Mouse (Mus musculus): Measurements from ENCODE around the gene Chil1.

The Chil1 gene

DNA sequence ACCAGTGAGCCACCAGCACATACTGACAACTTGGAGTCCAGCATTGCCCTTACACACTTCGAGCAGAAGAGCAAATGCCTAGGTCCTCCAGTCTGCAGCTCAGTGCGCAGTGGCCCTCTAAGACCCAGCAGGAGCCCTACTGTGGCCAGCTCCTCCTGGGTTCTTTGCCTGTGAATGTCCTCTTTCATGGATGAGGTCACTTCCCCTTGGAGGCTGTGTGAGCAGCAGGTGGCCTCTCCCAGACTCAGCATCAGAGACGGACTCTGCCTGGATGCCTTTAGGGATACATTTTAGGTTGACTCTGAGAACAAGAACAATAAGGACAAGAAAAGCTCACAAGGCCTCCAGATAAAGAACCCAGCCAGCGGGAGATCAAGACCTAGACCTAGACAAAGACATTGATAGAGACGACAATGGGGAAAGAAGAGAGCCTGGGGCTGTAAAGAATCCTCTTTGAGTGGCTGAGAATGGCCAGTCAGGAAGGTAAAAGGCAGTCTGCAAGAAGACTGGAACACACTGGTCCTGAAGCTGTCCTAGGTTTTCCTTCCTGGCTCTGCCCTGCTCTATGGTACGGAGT lies 28.3 kb downstream of the Chil1 start:
- DNase-seq, result no peak

DNA sequence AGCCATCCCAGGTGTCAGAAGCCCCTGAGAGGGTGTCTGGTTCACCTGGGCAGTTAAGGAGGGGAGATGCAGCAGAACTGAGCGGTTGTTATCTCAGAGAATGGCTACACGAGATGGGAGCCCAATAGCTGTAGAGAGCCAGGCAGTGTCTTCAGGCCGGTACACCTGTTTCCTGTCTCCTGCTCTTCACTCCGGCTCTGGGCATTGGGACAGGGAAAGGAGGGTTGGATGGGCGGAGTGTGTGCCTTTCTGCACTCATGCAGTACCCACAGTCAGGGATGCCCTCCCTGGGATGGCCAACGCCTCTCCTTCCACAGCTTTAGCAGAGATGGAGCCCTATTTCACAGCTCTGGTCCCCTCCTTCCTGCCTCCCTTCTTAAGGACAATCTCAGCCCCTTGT lies 29.1 kb downstream of the Chil1 start:
- DNase-seq, result no peak

DNA sequence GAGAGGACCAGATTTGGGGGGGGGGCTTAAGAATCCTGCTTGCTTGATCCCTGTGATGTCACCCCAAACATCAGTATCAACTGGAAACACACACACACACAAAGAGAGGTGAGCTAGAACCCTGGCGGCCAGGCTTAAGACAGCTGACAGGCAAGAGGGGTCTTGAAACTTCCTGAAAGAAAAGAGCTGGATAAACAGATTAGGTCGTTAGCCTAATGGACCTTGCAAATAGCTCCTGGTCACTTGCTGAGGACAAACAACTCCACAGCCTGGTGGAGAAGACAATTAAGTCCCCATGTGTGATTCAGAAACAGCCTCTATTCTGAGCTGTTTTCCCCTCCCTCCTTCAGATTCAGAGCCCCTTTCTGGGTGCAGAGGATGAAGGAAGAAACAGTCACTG lies 29.7 kb downstream of the Chil1 start:
- no peak for DNase-seq

DNA sequence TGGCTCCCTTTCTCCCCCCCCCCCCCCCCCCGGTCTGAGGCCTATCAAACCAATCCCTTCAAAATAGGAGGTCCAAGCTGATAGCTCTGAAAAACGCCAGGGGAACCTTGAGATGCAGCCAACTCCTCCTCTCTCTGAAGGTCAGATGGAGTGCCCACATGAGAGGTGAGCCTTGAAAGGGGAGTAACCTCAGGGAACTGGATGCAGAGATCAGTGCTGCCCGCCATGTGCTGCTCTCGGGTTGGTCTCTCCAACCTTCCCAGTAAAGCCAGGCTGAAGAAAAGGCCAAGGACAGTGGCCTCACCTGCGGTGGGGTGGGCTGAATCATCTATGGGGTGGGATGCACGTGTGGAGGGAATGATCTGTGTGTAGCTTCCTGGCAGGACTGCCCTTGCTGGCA lies 30.4 kb downstream of the Chil1 start:
- no peak for DNase-seq

DNA sequence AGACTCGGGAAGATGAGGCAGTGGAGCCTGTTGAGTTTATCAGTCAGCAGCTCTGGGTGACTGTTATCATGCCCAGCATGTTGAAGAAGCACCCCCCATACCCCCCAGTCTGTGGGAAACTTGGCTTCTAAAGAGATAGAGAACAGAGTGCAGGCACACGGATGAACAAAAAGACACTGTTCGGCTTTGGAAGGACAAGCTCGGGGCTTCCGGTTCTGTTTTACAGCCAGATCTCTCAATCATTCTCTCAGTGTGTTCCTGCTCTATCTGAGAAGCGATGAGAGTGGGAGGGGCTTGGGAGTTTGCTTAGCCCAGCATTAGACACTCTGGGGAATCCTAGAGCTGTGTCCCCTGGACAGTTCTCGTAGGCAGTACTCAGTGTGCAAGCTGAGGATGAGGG lies 31.4 kb downstream of the Chil1 start:
- DNase-seq, result no peak

DNA sequence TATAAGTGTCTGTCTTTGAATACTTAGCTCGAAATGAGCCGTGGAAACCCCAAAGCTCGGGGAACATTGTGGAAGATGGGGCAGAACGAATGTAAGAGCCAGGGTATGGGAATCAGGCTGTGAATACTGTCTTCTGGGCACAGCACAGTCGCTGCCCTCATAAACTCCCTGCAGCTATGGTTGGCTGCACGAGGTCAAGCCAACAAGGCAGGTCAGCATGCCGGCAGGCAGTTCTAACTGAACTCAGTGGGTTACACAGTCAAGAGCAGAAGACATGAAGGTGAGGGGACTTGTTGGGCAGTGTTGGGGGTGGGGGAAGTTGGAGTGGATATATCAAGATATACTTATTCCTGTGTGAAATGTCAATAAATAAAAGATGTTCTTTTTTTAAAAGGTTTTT lies 33.1 kb downstream of the Chil1 start:
- no peak for DNase-seq

DNA sequence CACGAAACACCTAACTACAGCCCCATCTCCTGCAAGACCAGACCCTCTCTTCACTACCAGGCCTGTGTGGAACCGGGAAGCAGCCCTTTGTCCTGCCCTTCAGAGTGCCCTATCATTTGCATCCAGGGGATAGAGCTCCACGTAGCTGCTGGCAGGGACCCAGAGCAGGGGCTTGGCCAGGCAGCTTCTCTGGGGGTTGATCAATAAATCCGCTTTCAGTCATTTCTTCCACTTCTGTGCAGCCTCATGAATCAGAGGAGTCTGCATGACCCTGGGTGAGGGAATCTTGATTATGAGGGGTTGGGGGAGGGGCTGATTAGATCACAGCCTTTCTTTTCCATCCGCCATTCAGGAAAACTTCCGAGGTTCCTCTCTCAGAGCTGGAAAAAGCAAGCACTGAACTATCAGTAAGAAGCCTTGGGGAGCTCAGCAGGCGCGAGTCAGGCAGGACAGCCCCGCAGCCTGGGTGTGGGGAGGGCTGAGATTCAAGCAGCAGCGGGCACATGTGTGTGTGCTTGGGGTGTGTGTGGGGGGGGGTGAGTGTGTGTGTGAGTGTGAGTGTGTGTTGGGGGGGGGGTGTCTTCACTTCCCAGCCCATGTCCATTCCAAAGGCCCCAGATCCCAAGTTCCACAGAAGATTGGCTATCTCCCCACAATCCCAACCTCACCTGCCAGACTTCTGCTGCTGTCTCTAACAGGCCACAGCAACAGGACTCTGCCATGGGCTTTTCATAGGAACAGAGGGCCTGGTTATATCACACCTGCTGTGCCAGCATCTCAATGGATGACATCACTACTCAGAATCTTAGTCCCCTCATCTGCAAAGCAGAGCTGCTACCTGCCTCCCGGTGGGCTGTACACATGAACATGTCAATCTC lies 34.0 kb downstream of the Chil1 start:
- no peak for DNase-seq

DNA sequence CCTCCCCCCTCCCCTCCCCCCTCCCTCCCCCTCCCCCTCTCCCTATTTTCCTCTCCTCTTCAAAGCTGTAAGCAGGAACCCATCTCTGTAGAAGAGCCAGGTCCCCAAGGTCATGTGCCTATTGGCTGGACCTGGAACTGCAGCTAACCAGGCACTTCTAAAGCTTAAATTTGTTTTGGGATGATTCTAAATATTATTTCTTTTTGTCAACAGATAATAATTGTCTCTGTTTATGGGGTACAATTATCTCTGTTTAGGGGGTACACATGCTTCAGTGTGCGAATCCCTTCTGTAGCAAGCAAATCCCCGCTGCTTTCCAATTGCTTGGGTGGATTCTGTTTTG lies 34.6 kb downstream of the Chil1 start:
- no peak for DNase-seq

DNA sequence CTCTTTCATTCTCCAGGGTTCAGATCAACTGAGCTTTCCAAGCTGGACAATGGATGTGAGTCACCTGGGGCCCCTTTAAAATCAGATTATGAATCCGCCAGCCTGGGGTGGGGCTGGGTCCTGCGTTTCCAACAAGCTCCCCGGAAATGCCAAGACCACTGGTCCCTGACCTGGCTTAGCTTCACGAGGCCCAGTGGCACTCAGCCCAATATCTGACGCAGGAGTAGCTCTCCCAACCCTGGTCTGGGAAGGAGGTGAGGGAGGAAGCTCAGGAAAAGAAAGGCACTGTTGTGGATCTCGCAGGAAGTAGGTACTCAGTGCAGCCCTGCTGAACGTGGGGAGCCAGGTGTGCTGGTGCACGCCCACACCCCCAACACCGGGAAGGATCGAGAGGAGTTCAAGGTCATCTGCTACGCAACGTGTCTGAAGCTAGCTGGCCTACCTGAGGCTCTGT lies 35.1 kb downstream of the Chil1 start:
- DNase-seq, result no peak

DNA sequence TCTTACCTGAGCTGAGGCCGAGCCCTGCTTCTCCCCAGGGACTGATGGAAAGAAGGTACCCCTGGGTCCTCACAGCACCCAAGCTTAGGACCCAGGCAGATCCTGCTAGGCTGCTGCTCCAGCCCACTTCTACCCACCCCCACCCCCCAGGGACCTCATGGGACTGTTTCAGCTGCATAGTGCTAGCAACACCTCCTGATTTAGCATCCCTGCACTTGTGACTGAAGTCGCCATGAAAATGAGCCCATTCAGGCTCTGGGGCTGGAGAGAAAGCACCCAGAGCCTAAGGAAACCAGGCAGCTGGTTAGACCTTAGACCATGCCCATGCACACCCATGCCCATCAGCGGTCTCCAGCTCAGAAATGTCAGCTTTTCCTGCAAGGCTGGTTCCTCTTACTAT lies 36.0 kb downstream of the Chil1 start:
- no peak for DNase-seq

DNA sequence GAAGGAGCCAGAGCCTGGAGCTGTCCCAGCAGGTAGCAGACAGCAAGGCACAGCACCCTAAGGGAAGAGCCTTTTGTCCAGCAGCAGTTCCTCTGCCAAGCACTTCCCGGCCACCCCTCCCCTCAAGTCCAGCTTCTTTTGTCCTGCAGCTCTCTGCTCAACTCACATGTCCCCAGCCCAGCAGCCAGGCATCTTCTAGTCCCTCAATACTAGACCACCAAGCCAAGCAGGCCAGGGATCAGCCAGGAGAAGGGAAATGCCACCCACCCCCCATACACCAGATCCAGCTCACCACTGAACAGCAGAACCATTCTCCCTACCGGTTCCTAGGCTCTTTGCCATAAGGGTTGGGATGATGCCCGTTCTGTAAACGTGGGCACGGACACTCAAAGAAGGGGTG lies 37.6 kb downstream of the Chil1 start:
- no peak for DNase-seq

DNA sequence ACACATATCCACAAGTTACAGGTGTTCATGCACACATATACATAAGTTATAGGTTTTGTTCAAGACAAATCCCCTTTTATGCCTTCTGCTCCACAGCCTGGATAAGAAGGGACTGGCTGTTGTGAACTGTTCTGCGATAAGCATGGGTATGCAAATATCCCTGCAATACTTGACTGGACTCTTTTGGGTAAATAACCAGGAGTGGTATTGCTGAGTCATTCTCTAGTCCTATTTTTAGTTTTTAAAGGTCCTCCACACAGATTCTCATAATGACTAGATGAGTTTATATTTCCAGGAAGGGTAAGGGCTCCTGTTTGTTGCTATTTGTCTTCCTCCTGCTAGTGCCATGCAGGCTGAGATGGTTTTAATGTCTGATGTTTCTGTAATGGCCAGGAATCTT lies 39.2 kb downstream of the Chil1 start:
- no peak for DNase-seq

DNA sequence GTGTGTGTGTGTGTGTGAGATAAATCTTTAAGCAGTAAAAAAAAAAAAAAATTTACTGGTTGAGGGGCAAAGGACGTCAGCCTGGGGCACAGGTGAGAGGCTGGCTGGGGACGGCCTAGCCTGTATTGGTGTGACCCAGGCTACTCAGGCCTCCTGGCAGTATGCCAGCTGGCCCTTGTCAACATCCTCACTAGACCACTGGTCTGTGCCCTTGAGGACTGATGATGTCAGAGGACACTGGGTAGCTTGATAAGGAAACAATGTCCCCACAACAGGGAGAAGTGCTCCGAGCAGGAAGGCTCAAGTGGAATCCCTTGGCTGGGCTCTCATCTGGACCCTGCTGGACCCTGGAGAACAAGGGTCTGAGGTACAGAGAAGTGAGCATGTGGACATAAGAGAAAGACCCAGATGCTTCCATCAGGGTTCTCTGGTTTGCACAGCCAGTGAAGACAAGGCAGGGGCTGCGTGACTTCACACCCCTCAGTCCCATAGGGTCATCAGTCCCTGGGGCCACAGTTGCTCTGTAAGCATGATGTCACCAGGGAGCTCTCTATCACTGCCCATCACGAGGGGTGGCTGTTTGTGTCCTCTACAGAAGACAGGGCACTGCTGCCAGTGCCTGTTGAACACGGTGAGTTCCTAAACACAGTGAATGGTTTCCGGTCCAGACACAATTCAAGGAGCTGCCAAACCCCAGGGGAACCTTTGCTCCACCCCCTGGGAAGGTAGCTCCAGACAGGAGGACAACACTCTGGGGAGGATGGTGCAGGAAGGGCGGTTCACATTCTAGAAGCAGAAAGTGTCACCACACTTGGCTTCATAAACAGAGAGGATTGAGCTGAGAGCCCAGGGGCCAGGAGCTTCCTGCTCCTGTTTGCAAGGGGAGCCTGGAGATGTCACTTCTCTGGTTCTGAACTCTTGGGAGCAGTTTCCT lies 40.4 kb downstream of the Chil1 start:
- DNase-seq, result no peak

DNA sequence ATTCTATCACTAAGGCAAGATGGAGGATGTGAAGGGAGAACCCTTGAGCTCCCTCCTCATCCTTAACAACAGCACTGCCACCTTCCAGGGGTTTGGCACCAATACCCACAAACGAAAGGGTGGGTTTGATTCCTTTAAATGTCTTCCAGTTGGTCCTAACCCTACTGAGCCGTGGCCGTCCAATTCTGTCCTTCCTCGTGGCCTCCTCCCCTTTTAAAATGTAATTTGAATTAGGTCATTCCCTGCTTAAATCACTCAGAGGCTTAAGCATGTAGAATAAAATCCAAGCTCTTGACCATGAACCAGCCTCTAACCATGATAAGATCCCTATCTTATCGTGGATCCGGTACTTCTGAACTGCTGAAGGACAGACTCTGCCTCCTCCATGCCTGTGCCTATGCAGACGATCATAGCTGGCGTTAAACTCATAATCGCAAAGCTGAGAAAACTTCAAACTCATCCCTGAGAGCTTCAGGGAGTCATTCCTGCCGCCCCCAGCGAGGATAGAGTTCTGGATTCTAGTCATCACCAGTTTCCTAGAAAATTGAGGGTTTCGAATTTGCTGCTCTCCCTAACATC lies 42.8 kb downstream of the Chil1 start:
- no peak for DNase-seq

DNA sequence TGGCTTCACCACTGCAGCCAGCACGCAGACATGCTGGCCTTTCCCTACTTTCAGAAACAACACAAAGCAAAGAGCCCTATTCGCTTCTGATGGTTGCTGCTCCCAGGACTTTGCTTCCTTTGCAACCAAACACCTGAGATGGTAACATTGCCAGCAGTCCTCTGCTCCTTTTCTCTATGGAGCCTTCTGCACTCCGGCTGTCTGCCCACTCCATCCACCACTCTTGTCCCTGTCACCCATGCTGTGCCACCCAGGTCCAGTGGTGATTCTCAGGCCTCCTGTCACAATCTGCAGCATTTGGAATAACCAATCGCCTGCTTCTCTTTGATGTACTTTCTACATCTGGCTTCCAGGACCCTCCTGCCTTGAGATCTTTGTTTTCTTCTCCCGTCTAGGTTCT lies 43.4 kb downstream of the Chil1 start:
- DNase-seq, result no peak

DNA sequence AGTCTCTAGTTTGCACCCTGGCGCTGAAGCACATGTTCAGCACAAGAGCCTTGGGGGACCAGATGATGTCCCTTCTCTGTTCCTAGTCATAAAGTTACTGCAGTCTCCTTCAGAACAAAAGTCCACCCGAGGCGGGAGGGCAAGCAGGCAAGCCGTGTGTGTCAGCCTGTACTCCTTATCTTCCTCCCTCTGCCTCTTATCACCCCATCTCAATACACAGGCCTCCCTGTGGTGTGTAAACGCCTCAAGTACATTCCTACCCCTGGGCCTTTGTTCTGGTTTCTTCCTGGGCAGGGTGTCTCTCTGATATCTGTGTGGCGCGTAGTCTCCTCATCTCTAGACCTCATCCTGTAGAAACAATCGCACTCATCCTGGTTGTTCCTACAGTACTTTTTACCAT lies 44.8 kb downstream of the Chil1 start:
- no peak for DNase-seq

DNA sequence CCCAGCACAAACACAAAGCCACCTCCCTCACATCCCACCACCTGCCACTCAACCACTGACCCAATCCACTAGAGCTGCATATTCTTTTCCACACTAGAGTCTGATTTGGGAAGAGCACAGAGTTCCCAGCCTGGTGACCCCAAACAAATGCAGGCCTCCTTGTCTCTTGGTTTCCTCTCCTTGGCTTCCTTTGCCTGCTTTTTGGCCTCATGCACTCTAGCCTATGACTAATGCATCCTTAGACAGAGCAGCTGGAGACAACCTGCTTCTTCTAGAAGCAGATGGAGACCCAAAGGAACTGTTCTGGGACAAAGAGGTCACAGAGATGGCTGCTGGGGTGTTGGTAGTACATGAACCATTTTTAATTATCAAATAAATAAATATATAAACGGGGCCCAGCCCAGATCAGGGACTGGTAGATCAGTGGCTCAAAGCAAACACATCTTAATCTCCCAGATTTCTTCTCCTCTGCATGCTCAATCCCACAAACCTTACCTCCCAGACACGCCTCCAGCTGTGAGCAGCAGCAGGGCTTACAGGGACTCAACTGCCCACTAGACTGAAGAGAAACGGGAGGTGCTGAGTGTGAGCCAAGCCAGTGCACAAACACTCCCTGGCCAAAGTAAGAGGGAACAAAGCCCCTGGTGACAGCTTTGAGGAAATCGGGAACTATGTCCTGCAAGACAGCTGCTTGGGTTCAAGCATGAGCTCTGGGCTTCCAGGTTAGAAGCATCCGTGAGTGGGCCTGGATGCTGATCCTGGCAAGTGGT lies 48.0 kb downstream of the Chil1 start:
- no peak for DNase-seq

DNA sequence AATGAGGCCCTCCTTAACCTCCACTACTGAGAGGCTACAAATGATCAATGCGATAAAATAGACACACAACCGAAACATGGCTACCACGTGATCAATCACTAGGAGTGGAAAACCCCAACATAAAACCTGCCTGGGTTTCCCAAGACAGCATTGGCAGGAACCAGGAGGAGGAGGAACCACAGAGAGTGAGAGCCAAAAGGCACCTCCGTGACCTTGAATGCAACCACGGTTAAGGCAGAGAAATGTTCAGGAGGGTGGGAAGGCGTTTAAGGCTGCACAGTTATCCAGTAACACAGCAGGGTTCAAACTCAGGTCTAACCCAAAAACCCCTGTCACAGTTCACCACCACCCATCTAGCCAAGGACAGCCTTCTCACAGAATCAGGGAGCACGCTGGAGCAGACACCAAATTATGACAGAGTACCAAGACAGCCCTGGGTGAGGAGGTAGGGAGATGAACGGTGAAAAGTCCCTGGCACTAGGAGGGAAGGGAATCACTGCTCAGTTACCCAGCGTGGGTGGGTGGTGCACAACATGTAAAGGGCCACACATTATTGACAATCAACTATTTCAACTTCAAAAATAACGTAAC lies 48.8 kb downstream of the Chil1 start:
- no peak for DNase-seq

DNA sequence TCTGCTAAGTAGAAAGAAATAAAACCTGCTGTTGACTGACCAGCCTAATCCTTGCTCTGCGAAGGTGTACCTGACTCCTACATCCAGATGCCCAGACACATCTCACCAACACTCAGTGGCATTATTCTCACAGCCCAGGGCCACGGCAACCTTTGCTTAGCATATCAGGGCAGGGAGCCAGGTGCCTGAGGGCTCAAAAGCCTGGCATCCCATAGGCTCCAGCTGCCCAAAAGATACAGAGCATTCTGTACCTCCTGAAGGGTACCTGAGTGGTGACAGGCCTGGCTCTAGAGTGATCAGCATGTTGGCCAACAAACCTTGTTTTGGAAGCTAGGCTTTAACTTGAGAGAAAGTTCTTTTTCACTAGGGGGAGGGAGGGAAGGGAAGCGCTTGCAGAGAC lies 49.3 kb downstream of the Chil1 start:
- no peak for DNase-seq

DNA sequence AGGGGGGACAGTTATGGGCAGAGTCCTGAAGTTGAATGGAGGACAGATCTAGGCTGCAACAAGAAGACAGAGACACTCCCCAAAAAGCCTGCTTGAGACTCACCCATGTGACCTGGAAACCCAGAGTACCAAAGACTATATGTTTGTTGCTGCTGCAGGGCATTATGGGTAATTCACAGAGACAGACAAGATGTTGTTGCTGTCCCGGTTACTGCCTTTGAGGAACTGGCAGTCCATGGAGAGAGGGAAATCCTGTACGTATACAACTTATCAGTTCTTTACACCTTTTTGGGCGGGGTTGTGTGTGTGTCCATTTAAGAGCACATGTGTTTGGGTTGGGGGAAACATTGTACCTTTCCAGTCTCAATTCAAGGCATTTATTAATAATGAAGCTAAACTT lies 49.7 kb downstream of the Chil1 start:
- DNase-seq, result no peak

DNA sequence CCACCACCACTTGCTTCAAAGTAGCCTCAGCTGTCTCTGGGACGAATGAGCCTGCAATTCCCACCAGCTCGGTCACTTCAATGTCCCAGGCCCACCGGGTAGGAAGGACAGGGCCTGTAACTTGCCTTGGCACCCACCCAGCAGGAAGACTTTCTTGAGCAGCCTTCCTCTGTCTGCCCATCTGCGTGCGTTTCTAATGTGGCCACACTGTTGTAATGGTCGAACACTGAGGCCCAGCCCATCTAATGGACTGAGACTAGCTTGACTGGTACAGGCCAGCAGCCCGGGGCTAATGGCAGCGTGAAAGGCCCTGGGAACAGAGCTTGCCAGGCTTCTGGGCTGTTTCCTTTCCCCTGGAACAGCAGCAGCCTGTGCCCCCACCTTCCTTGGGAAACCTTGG lies 50.4 kb downstream of the Chil1 start:
- no peak for DNase-seq
